Mouse (Mus musculus) heart, embryonic 11.5 days (tissue): Measurements from ENCODE around the gene Rhox2g. TPM values are rescaled to one million over a fixed set of nuclear protein-coding genes. Genes with fewer than 3 reads are reported as not detected.
"Not testable (repeated sequence)": the region's sequence is repeated elsewhere in the genome, so short reads cannot be mapped to it uniquely, and the experiment has no call there.

Source experiments
- ATAC-seq: fragments of 200-750 bp; cut with Nextera tagmentation; replicated peaks from 2 replicates; pipeline ENCODE4 v1.8.0; 2017; ENCODE audit warnings: moderate library complexity; ENCODE audit not compliant: insufficient number of reproducible peaks, low FRiP score, low TSS enrichment
- H3K27ac ChIP-seq: fragments of 300-500 bp; sonication (generic); 2 replicates; pipeline ENCODE4 v1.5.1; 2014; ENCODE audit warnings: mild to moderate bottlenecking, low read depth, low read length
- H3K27me3 ChIP-seq: fragments of 300-500 bp; sonication (generic); 2 replicates; pipeline ENCODE4 v1.6.1; 2014; ENCODE audit warnings: mild to moderate bottlenecking, low read length, mixed read lengths; ENCODE audit not compliant: control insufficient read depth, insufficient read depth
- H3K36me3 ChIP-seq: fragments of 300-500 bp; sonication (generic); 2 replicates; pipeline ENCODE4 v1.6.1; 2014; ENCODE audit warnings: mild to moderate bottlenecking, low read length, moderate library complexity, mixed read lengths; ENCODE audit not compliant: control insufficient read depth, insufficient read depth
- H3K4me1 ChIP-seq: fragments of 300-500 bp; sonication (generic); 2 replicates; pipeline ENCODE4 v1.6.1; 2014; ENCODE audit warnings: low read length; ENCODE audit not compliant: control insufficient read depth, insufficient read depth
- H3K4me2 ChIP-seq: fragments of 300-500 bp; sonication (generic); 2 replicates; pipeline ENCODE4 v1.6.1; 2014; ENCODE audit warnings: mild to moderate bottlenecking, moderate library complexity
- H3K4me3 ChIP-seq: fragments of 300-500 bp; sonication (generic); 2 replicates; pipeline ENCODE4 v1.5.1; 2014; ENCODE audit warnings: low read depth, low read length
- H3K9ac ChIP-seq: fragments of 300-500 bp; sonication (generic); 2 replicates; pipeline ENCODE4 v1.6.1; 2014; ENCODE audit warnings: mild to moderate bottlenecking, low read depth, low read length, moderate library complexity
- H3K9me3 ChIP-seq: fragments of 300-500 bp; sonication (generic); replicated peaks from 2 replicates; pipeline ENCODE4 v1.6.1; 2016; ENCODE audit warnings: low read length; ENCODE audit not compliant: control insufficient read depth
- WGBS: fragments of 180-500 bp; shearing (Covaris S2); extraction: QIAGEN DNeasy Blood & Tissue Kit; methylation state at CpG from one replicate; pipeline ENCODE4 v1.1.7; 2014; ENCODE audit not compliant: insufficient replicate concordance; 5-methylcytosine and 5-hydroxymethylcytosine counted together
- polyA plus RNA-seq: library from polyadenylated mRNA; unstranded; fragments of >200 nt; fragmentation: Nextera tagmentation; extraction: Ambion mirVana; gene quantifications from 2 replicates; pipeline ENCODE4 v1.2.1, GENCODE M21; 2014

Rhox2g gene
- not detected in 2 replicates for polyA plus RNA-seq

DNA sequence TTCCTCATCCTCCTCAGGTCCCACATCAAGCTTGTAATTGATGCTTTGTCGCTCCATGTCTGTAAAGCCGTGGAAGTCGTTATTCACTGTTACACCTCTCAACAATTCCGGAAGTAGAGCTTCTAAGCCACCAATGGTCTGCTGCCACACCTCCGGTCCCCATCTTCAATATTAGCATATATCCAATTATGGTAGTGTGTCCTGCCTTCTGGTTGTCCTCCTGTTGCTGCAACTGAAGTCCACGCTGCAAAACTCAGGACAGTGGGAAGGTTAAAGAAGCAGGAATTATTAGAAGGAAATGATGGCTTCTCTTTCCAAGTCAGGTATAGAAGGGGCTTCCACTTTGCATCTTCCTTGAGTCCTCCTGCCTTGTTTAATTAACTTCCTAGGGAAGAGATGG lies at the start of gene Rhox2g:
TSS of gene Rhox2g (minus strand) at position 101 of the 400 bp plus-strand sequence.
- H3K9me3 ChIP-seq, H3K4me1 ChIP-seq, H3K4me2 ChIP-seq, H3K9ac ChIP-seq, H3K36me3 ChIP-seq, H3K27me3 ChIP-seq, ATAC-seq, H3K4me3 ChIP-seq, H3K27ac ChIP-seq: not testable (repeated sequence)
- WGBS: 90% methylated on average over 6 of the region's 6 CpGs

DNA sequence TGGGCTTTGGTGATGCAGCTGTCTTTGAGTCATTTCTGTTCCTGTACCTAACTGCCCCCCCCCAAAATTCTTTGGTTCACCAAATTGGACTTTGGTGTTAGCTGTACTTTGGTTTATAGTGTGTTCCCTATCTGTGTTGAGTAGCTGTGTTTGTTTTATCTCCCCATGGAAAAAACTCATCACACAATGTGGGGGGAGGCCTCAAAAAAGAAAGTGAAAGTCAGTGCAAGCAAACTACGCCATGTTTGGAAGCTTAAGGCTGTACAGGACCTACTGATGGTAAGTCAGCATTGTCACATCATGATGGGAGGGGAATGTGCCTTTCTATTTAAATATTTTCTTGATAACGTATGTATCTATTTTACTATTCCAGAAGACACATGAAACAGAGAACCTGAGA lies 49.0 kb upstream of the Rhox2g start:
- ATAC-seq: no peak
- H3K36me3 ChIP-seq: no peaks in the 10 kb centered on the region
- no peak overlapping the region for H3K4me3 ChIP-seq
- no peaks in the 10 kb centered on the region for H3K4me1 ChIP-seq
- H3K27ac ChIP-seq: no peak overlapping the region
- no peaks in the 10 kb centered on the region for H3K9me3 ChIP-seq
- 63% methylated on average over 2 of the region's 2 CpGs for WGBS
- no peak overlapping the region for H3K9ac ChIP-seq
- no peaks in the 10 kb centered on the region for H3K27me3 ChIP-seq
- no peak overlapping the region for H3K4me2 ChIP-seq

DNA sequence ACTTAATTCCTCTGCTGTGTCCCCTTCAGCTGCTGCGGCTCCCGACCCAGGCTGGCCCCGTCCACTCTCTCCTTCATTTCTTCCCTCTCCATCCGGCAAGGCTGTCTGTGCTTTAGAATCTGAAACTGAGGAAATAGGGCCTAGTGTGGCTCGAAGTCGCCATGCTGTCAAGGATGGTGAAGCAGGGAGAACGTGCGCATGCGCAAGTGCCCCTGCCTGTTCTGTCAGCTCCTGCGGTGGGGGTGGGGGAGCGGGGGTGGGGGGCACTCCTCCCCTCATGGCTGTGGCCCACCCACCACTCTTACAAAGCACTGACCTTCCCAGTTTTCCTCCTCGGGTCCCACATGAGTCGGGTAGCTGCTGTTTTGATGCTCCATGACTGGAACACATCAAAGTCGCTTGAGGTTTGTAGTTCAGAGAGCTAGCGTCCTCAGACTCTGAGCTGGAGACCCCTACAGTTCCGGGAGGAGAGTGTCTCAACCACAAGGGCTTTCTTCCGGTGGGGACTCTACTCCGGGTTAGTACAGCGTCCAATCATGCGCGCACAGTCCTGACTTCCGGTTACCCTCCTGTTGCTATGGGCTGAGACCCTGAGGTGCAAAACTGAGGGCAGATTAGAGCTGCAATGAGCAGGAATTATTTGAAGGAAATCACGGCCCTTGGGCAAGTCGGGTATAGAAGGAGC lies 39.9 kb upstream of the Rhox2g start:
- Histone ChIP-seq H3K9ac (no peak overlapping the region), H3K27ac (no peak overlapping the region), H3K9me3 (no peaks in the 10 kb centered on the region), H3K4me1 (no peaks in the 10 kb centered on the region), H3K4me3 (no peak overlapping the region), H3K4me2 (no peak overlapping the region), H3K27me3 (no peaks in the 10 kb centered on the region), H3K36me3 (no peaks in the 10 kb centered on the region)
- 84% methylated on average over 24 of the region's 24 CpGs for WGBS
- no peak for ATAC-seq

DNA sequence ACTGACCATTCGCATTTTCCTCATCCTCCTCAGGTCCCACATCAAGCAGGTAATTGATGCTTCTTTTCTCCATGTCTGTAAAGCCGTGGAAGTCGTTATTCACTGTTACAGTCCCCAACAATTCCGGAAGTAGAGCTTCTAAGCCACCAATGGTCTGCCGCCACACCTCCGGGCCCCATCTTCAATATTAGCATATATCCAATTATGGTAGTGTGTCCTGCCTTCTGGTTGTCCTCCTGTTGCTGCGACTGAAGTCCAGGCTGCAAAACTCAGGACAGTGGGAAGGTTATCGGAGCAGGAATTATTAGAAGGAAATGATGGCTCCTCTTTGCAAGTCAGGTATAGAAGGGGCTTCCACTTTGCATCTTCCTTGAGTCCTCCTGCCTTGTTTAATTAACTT lies 29.9 kb upstream of the Rhox2g start, which contains the start of gene Rhox2h:
TSS of gene Rhox2h (minus strand) at position 101 of the 400 bp plus-strand sequence.
- not testable (repeated sequence) for H3K36me3 ChIP-seq, H3K4me1 ChIP-seq, H3K9ac ChIP-seq, H3K4me2 ChIP-seq, H3K27ac ChIP-seq, ATAC-seq, H3K4me3 ChIP-seq, H3K9me3 ChIP-seq, H3K27me3 ChIP-seq
- WGBS: 82% methylated on average over 8 of the region's 8 CpGs

DNA sequence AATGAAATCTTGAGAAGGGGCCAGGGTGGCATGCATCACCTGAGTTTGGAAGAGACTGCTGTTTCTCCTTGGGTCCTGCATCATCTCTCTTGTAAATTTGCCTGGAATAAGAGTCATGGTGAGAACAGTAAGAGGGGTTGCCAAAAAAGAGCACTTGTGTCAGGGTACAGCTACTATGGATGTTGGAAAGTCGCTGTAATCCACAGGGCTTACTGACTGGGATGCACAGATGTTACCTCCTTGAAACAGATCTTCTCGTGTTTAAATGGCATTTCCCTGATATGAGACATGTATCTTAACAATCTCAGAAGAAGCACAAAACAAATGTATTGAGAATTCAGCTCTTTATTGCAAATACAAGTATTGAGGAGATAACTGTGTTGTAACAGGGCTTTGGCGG lies 25.4 kb upstream of the Rhox2g start, which contains the start of gene Rhox3h:
TSS of gene Rhox3h (minus strand) at position 101 of the 400 bp plus-strand sequence.
- not testable (repeated sequence) for H3K36me3 ChIP-seq, H3K27me3 ChIP-seq, H3K4me1 ChIP-seq, ATAC-seq, H3K9ac ChIP-seq, H3K4me3 ChIP-seq, H3K4me2 ChIP-seq, H3K9me3 ChIP-seq, H3K27ac ChIP-seq
- WGBS: no CpG with 5 or more reads among the region's 3 CpGs

DNA sequence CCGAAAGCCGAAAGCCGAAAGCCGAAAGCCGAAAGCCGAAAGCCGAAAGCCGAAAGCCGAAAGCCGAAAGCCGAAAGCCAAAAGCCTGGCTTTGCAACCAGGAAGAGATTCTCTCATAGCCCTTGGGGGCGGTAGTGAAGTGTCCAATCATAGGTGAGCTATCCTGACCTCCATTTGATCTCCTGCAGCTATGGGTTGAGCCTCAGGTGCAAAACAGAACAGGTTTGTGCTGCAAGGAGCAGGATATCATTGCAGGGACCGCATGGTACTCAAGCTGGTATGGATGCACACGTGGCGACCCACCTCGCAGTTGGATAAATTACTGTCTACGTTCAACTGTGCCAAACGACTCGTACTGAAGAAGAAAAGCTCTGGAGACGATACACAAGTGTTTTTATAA lies 8.0 kb upstream of the Rhox2g start, which contains the start of gene Rhox4g:
TSS of gene Rhox4g (minus strand) at position 101 of the 400 bp plus-strand sequence.
- not testable (repeated sequence) for H3K9ac ChIP-seq, H3K4me2 ChIP-seq, ATAC-seq, H3K9me3 ChIP-seq, H3K27me3 ChIP-seq, H3K36me3 ChIP-seq, H3K4me1 ChIP-seq, H3K27ac ChIP-seq, H3K4me3 ChIP-seq
- 85% methylated on average over 13 of the region's 20 CpGs for WGBS

DNA sequence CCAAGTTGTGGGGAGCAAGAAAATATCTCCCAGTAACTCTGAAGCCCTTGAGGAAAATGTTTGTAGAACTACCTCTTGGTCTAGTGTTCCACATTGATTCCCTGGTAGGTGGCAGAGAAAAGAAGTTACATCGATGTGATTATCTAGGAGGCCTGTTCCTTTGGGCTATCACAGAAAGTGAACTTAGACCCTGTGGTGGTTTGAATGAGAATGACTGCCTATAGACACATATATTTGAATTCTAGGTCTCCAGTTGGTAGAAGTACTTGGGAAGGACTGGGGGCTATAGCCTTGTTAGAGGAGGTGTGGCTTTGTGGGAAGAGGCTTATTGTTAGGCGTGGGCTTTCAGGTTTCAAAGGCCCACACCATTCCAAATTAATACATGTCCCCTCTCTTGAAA lies 14.8 kb downstream of the Rhox2g start, which contains the start of gene Rhox3g:
TSS of gene Rhox3g (minus strand) at position 101 of the 400 bp plus-strand sequence.
- H3K9ac ChIP-seq, H3K4me2 ChIP-seq, H3K27ac ChIP-seq, H3K9me3 ChIP-seq, H3K27me3 ChIP-seq, H3K4me3 ChIP-seq, H3K4me1 ChIP-seq, ATAC-seq, H3K36me3 ChIP-seq: not testable (repeated sequence)
- WGBS: 87% methylated on average over 2 of the region's 2 CpGs

DNA sequence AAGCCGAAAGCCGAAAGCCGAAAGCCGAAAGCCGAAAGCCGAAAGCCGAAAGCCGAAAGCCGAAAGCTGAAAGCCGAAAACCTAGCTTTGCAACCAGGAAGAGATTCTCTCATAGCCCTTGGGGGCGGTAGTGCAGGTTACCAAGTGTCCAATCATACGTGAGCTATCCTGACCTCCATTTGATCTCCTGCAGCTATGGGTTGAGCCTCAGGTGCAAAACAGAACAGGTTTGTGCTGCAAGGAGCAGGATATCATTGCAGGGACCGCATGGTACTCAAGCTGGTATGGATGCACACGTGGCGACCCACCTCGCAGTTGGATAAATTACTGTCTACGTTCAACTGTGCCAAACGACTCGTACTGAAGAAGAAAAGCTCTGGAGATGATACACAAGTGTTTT lies 35.7 kb downstream of the Rhox2g start, which contains the start of gene Rhox4f:
TSS of gene Rhox4f (minus strand) at position 101 of the 400 bp plus-strand sequence.
- not testable (repeated sequence) for H3K4me2 ChIP-seq, H3K4me1 ChIP-seq, ATAC-seq, H3K27ac ChIP-seq, H3K9me3 ChIP-seq, H3K36me3 ChIP-seq, H3K9ac ChIP-seq, H3K27me3 ChIP-seq, H3K4me3 ChIP-seq
- 94% methylated on average over 15 of the region's 19 CpGs for WGBS
